Mouse (Mus musculus): Measurements from ENCODE around the gene Tas2r125. TPM values are rescaled to one million over a fixed set of nuclear protein-coding genes. Genes with fewer than 3 reads are reported as not detected.
"Not testable (repeated sequence)": the region's sequence is repeated elsewhere in the genome, so short reads cannot be mapped to it uniquely, and the experiment has no call there.

Gene Tas2r125
- polyA plus RNA-seq (2015; fragmentation: Nextera tagmentation; extraction: Ambion mirVana): not detected in 2 replicates

DNA sequence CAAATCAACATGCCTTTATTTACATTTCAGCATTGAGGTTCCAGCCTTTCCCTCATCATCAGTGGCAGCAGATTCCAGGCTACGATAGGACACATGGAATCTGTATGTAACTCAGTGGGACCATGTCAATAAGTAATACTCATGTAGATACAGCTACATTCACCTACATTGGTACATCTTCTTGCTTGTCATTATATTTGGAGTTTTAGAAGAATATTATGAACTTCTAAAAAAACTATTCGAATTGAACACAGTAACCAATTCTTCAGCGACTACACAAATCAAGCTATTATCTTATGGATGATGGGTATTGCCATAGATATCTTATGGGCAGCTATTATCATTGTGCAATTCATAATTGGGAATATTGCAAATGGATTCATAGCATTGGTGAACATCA is at the start of gene Tas2r125:
Tas2r125 (plus strand) TSS at position 301 of the 400 bp plus-strand sequence.
- Histone ChIP-seq H3K4me3 (no peak within 1 kb of the TSS), H3K4me2 (no peak within 1 kb of the TSS), H3K27me3 (no peaks in the 10 kb centered on the region), H3K27ac (no peak within 1 kb of the TSS), H3K9me3 (no peaks in the 10 kb centered on the region), H3K9ac (no peak within 1 kb of the TSS), H3K36me3 (no peaks in the 10 kb centered on the region), H3K4me1 (replicated peaks) (no peaks in the 10 kb centered on the region)
- WGBS: 81% methylated on average over 3 of the region's 3 CpGs
- no peak for ATAC-seq (ENCODE audit: low FRiP score)

DNA sequence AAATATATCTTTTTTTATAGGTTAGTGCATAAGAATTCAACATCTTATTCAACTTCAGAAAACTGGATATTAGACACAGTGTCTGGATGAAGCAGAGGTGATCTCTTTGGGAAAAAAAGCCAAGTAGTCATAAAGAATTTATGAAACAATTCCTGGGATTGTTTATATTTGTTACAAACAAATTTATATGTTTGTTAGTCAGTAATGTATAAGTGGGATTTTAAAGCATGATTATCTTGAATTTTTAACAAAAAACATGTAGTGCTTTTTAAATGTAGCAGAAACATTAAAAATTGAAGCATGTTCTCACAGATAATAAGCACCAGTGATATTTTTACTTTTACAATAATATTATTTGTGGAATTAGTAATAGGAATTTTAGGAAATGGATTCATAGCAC is 41.7 kb upstream of the Tas2r125 start, which contains the start of gene Tas2r110:
Tas2r110 (plus strand) TSS at position 301 of the 400 bp plus-strand sequence.
- Histone ChIP-seq H3K36me3 (no peaks in the 10 kb centered on the region), H3K27me3 (no peaks in the 10 kb centered on the region), H3K9me3 (no peaks in the 10 kb centered on the region), H3K9ac (no peak within 1 kb of the TSS), H3K4me2 (no peak within 1 kb of the TSS), H3K4me3 (no peak within 1 kb of the TSS), H3K4me1 (replicated peaks) (no peaks in the 10 kb centered on the region), H3K27ac (no peak within 1 kb of the TSS)
- ATAC-seq (ENCODE audit: low FRiP score): no peak

DNA sequence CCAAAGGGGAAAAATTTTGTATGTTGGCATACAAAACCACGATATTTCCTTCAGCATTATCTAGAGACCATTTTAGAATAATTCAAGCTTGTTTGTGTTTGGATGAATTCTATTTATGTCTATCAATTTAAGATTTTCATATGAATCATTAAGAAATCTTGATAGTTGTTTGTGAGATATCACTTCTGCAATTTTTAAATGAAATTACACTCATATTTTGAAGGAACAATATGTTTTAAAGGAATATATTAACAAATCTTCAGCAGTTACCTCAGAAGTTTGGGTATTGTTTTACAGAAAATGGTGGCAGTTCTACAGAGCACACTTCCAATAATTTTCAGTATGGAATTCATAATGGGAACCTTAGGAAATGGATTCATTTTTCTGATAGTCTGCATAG is 16.7 kb upstream of the Tas2r125 start, which contains the start of gene Tas2r113:
Tas2r113 (plus strand) TSS at position 301 of the 400 bp plus-strand sequence.
- Histone ChIP-seq H3K4me3 (no peak within 1 kb of the TSS), H3K4me2 (no peak within 1 kb of the TSS), H3K36me3 (no peaks in the 10 kb centered on the region), H3K9ac (no peak within 1 kb of the TSS), H3K4me1 (replicated peaks) (no peaks in the 10 kb centered on the region), H3K27ac (no peak within 1 kb of the TSS), H3K27me3 (no peaks in the 10 kb centered on the region), H3K9me3 (no peaks in the 10 kb centered on the region)
- ATAC-seq (ENCODE audit: low FRiP score): no peak
- WGBS: 85% methylated on average over 1 of the region's 1 CpGs

DNA sequence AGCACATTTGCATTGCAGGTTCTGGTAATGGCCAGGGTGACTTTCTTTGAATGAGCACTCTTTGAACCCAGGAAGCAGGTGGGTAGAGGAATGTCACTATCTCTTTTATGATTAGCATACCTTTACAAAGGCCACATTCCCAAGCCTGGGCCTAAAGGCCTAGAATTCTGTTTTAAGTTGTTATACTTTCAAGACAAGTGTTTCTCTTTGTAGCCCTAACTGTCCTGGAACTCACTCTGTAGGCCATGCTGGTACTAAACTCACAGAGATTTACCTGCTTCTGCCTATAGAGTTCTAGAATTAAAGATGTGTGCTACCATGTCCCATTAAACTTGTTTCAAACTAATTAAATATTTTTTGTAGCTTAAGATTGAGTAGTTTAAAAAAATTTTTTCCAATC is 31.9 kb downstream of the Tas2r125 start:
- not testable (repeated sequence) for H3K27ac ChIP-seq; H3K27me3 ChIP-seq; H3K9me3 ChIP-seq; H3K4me2 ChIP-seq; H3K4me1 ChIP-seq (replicated peaks); ATAC-seq (ENCODE audit: low FRiP score); H3K9ac ChIP-seq; H3K36me3 ChIP-seq; H3K4me3 ChIP-seq

DNA sequence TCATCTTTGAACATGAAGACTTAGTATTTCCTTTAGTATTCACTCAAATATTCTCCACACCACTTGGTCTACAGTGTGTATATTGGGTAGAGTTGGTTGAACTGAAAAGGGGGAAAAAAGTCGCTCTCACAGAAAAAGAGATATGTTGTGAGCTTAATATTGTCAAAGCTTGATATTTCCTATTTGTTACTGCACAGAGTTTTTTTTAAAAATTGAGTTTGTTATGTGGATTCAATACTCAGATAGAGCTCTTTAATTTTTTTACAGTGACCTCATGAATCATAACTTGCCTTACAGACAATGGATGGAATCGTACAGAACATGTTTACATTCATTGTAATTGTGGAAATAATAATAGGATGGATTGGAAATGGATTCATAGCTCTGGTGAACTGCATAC is 41.4 kb downstream of the Tas2r125 start, which contains the start of gene Tas2r129:
Tas2r129 (plus strand) TSS at position 301 of the 400 bp plus-strand sequence.
- Histone ChIP-seq H3K27me3 (no peaks in the 10 kb centered on the region), H3K9me3 (no peaks in the 10 kb centered on the region), H3K4me3 (no peak within 1 kb of the TSS), H3K4me1 (replicated peaks) (no peaks in the 10 kb centered on the region), H3K9ac (no peak within 1 kb of the TSS), H3K4me2 (no peak within 1 kb of the TSS), H3K27ac (no peak within 1 kb of the TSS), H3K36me3 (no peaks in the 10 kb centered on the region)
- ATAC-seq (ENCODE audit: low FRiP score): no peak
- WGBS: 83% methylated on average over 2 of the region's 2 CpGs

DNA sequence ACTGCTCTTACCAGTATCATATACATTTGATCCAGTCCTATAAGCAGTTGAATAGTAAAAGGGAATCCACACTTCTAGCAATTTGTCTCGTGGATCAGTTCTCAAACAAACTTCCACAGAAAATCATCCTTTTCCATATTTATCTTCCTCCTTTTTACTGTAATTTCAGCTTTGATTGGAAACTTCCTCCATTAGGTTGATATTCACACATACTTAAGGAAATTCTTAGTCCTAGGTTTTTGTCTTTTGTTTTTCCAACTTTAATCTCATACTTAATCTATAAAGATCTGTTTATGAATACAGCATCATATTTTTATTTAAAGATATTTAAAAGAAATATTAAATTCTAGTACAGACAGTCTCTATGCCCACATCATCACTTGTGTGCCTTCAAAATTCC is 48.4 kb downstream of the Tas2r125 start, which contains the start of gene Tas2r131:
Tas2r131 (minus strand) TSS at position 101 of the 400 bp plus-strand sequence.
- 69% methylated on average over 1 of the region's 1 CpGs for WGBS
- no peak within 1 kb of the TSS for H3K4me3 ChIP-seq
- no peaks in the 10 kb centered on the region for H3K27me3 ChIP-seq
- H3K36me3 ChIP-seq: no peaks in the 10 kb centered on the region
- H3K4me1 ChIP-seq (replicated peaks): no peaks in the 10 kb centered on the region
- H3K27ac ChIP-seq: no peak within 1 kb of the TSS
- ATAC-seq (ENCODE audit: low FRiP score): no peak
- H3K9me3 ChIP-seq: no peaks in the 10 kb centered on the region
- H3K9ac ChIP-seq: no peak within 1 kb of the TSS
- H3K4me2 ChIP-seq: no peak within 1 kb of the TSS

Other genes starting within 250 kb of the Tas2r125 start
- not detected in 2 replicates for gene Tas2r121, start 208.6 kb upstream of the Tas2r125 start, polyA plus RNA-seq (2015; fragmentation: Nextera tagmentation; extraction: Ambion mirVana)
- gene Tas2r122, start 197.7 kb upstream of the Tas2r125 start, polyA plus RNA-seq (2015; fragmentation: Nextera tagmentation; extraction: Ambion mirVana): not detected in 2 replicates
- gene Tas2r115, start 171.6 kb upstream of the Tas2r125 start, polyA plus RNA-seq (2015; fragmentation: Nextera tagmentation; extraction: Ambion mirVana): not detected in 2 replicates
- gene Tas2r124, start 154.9 kb upstream of the Tas2r125 start, polyA plus RNA-seq (2015; fragmentation: Nextera tagmentation; extraction: Ambion mirVana): not detected in 2 replicates
- gene Tas2r102, start 147.5 kb upstream of the Tas2r125 start, polyA plus RNA-seq (2015; fragmentation: Nextera tagmentation; extraction: Ambion mirVana): not detected in 2 replicates
- not detected in 2 replicates for gene Tas2r136, start 131.5 kb upstream of the Tas2r125 start, polyA plus RNA-seq (2015; fragmentation: Nextera tagmentation; extraction: Ambion mirVana)
- not detected in 2 replicates for gene Tas2r117, start 106.8 kb upstream of the Tas2r125 start, polyA plus RNA-seq (2015; fragmentation: Nextera tagmentation; extraction: Ambion mirVana)
- gene Tas2r123, start 62.5 kb upstream of the Tas2r125 start, polyA plus RNA-seq (2015; fragmentation: Nextera tagmentation; extraction: Ambion mirVana): not detected in 2 replicates
- not detected in 2 replicates for gene Tas2r116, start 54.2 kb upstream of the Tas2r125 start, polyA plus RNA-seq (2015; fragmentation: Nextera tagmentation; extraction: Ambion mirVana)
- gene Tas2r110, start 41.6 kb upstream of the Tas2r125 start, polyA plus RNA-seq (2015; fragmentation: Nextera tagmentation; extraction: Ambion mirVana): not detected in 2 replicates
- not detected in 2 replicates for gene Tas2r113, start 16.6 kb upstream of the Tas2r125 start, polyA plus RNA-seq (2015; fragmentation: Nextera tagmentation; extraction: Ambion mirVana)
- not detected in 2 replicates for gene Tas2r129, start 41.5 kb downstream of the Tas2r125 start, polyA plus RNA-seq (2015; fragmentation: Nextera tagmentation; extraction: Ambion mirVana)
- not detected in 2 replicates for gene Tas2r131, start 48.3 kb downstream of the Tas2r125 start, polyA plus RNA-seq (2015; fragmentation: Nextera tagmentation; extraction: Ambion mirVana)
- gene Tas2r109, start 71.3 kb downstream of the Tas2r125 start, polyA plus RNA-seq (2015; fragmentation: Nextera tagmentation; extraction: Ambion mirVana): not detected in 2 replicates
- not detected in 2 replicates for gene Tas2r103, start 127.5 kb downstream of the Tas2r125 start, polyA plus RNA-seq (2015; fragmentation: Nextera tagmentation; extraction: Ambion mirVana)
- not detected in 2 replicates for gene Tas2r140, start 146.2 kb downstream of the Tas2r125 start, polyA plus RNA-seq (2015; fragmentation: Nextera tagmentation; extraction: Ambion mirVana)
- gene Smim10l1, start 195.3 kb downstream of the Tas2r125 start, polyA plus RNA-seq (2015; fragmentation: Nextera tagmentation; extraction: Ambion mirVana): 133 and 138 TPM in 2 replicates